Mouse (Mus musculus): ENCODE data around the gene Slx4. TPM values are rescaled to one million over a fixed set of nuclear protein-coding genes. Genes with fewer than 3 reads are reported as not detected.
"Not testable (repeated sequence)": the region's sequence is repeated elsewhere in the genome, so short reads cannot be mapped to it uniquely, and the experiment has no call there.

The Slx4 gene
- total RNA-seq (2021), result 10 to 100 TPM; 63.3 to 65.5 TPM
- long read RNA-seq, experiment 1, partial matches to known transcripts, result 3 of 5 reads
- long read RNA-seq, experiment 1, other reads (novel, unspliced or antisense), result 2 of 5 reads
- long read RNA-seq, experiment 2, partial matches to known transcripts, result 5 of 11 reads
- long read RNA-seq, experiment 2, other reads (novel, unspliced or antisense), result 6 of 11 reads

GRCm38 (mm10) chr16:4003489-4004398 is at the start of gene Slx4:
TSS of gene Slx4 (minus strand) at chr16:4003770.
- peak; percentile 98 for DNase-seq (ENCODE audit: low spot score in 2 of 2)
- intact Hi-C loops (cut with DNase I), result no loop called here

- intact Hi-C loops (cut with DNase I), result no loop called here
- DNase-seq (ENCODE audit: low spot score in 2 of 2), result no peak
These were observed 49.0 kb upstream of the Slx4 start for GRCm38 (mm10) chr16:4052601-4053000.

GRCm38 (mm10) chr16:4045524-4045923 is 42.0 kb upstream of the Slx4 start:
- intact Hi-C loops (cut with DNase I), result no loop called here
- peak in 1 of 2 experiments; percentile 17 for DNase-seq (ENCODE audit: low spot score in 2 of 2)

- no peak for DNase-seq (ENCODE audit: low spot score in 2 of 2)
- intact Hi-C loops (cut with DNase I), result no loop called here
These were observed 40.5 kb upstream of the Slx4 start for GRCm38 (mm10) chr16:4044093-4044492.

GRCm38 (mm10) chr16:4041646-4042045 is 38.1 kb upstream of the Slx4 start:
- DNase-seq (ENCODE audit: low spot score in 2 of 2), result no peak
- intact Hi-C loops (cut with DNase I), result no loop called here

- no peak for DNase-seq (ENCODE audit: low spot score in 2 of 2)
- intact Hi-C loops (cut with DNase I), result no loop called here
These were observed 36.6 kb upstream of the Slx4 start for GRCm38 (mm10) chr16:4040206-4040605.

- intact Hi-C loops (cut with DNase I), result no loop called here
- no peak for DNase-seq (ENCODE audit: low spot score in 2 of 2)
These were observed 34.1 kb upstream of the Slx4 start for GRCm38 (mm10) chr16:4037690-4038089.

GRCm38 (mm10) chr16:4036807-4037206 is 33.2 kb upstream of the Slx4 start, which contains the start of gene Dnase1:
TSS of gene Dnase1 (plus strand) at chr16:4036942.
- intact Hi-C loops (cut with DNase I), result no loop called here
- no peak for DNase-seq (ENCODE audit: low spot score in 2 of 2)

- intact Hi-C loops (cut with DNase I), result no loop called here
- no peak for DNase-seq (ENCODE audit: low spot score in 2 of 2)
These were observed 32.0 kb upstream of the Slx4 start for GRCm38 (mm10) chr16:4035575-4035974.

GRCm38 (mm10) chr16:4034476-4034875 is 30.9 kb upstream of the Slx4 start:
- DNase-seq (ENCODE audit: low spot score in 2 of 2), result no peak
- intact Hi-C loops (cut with DNase I), result no loop called here

- intact Hi-C loops (cut with DNase I), result no loop called here
- no peak for DNase-seq (ENCODE audit: low spot score in 2 of 2)
These were observed 30.4 kb upstream of the Slx4 start for GRCm38 (mm10) chr16:4033971-4034370.

- DNase-seq (ENCODE audit: low spot score in 2 of 2), result no peak
- intact Hi-C loops (cut with DNase I), result no loop called here
These were observed 28.8 kb upstream of the Slx4 start for GRCm38 (mm10) chr16:4032341-4032748.

- no peak for DNase-seq (ENCODE audit: low spot score in 2 of 2)
- intact Hi-C loops (cut with DNase I), result no loop called here
These were observed 28.1 kb upstream of the Slx4 start for GRCm38 (mm10) chr16:4031441-4032274.

- intact Hi-C loops (cut with DNase I), result no loop called here
- DNase-seq (ENCODE audit: low spot score in 2 of 2), result no peak
These were observed 26.9 kb upstream of the Slx4 start for GRCm38 (mm10) chr16:4030501-4030900.

GRCm38 (mm10) chr16:4029371-4029841 is 25.8 kb upstream of the Slx4 start:
- intact Hi-C loops (cut with DNase I), result no loop called here
- no peak for DNase-seq (ENCODE audit: low spot score in 2 of 2)

GRCm38 (mm10) chr16:4027211-4027610 is 23.6 kb upstream of the Slx4 start:
- intact Hi-C loops (cut with DNase I), result no loop called here
- no peak for DNase-seq (ENCODE audit: low spot score in 2 of 2)

GRCm38 (mm10) chr16:4026672-4027071 is 23.1 kb upstream of the Slx4 start:
- intact Hi-C loops (cut with DNase I), result no loop called here
- no peak for DNase-seq (ENCODE audit: low spot score in 2 of 2)

- intact Hi-C loops (cut with DNase I), result no loop called here
- no peak for DNase-seq (ENCODE audit: low spot score in 2 of 2)
These were observed 19.1 kb upstream of the Slx4 start for GRCm38 (mm10) chr16:4022719-4023118.

GRCm38 (mm10) chr16:4021241-4021640 is 17.7 kb upstream of the Slx4 start:
- intact Hi-C loops (cut with DNase I), result no loop called here
- no peak for DNase-seq (ENCODE audit: low spot score in 2 of 2)

- DNase-seq (ENCODE audit: low spot score in 2 of 2); intact Hi-C loops (cut with DNase I): not testable (repeated sequence)
These were observed 13.9 kb upstream of the Slx4 start for GRCm38 (mm10) chr16:4017466-4017865.

Measured in left cerebral cortex, postnatal 14 days (tissue).